Comparison of ENCODE assay signal across 8 mouse cellular contexts in genomic region chr2:93176871-93177667, GRCm38 (mm10). TPM values are rescaled to one million over a fixed set of nuclear protein-coding genes. Genes with fewer than 3 reads are reported as not detected.
DNase-seq lines count a peak whose midpoint lies in the region; ATAC-seq and TF ChIP-seq lines count a peak whose summit lies in the region.

No protein-coding gene starts in this region.

- no peaks in the 10 kb centered on the region for H3K9me3 ChIP-seq in embryonic facial prominence, embryonic 11.5 days (replicated peaks; ENCODE audit: control insufficient read depth, low read length)
- no peaks in the 10 kb centered on the region for H3K9me3 ChIP-seq in limb, embryonic 11.5 days (ENCODE audit: control insufficient read depth, low read length)

- H3K4me3 ChIP-seq in layer of hippocampus, adult 2 months: no peak overlapping the region
- peak overlapping the region; percentile 10; the same call in 1 of the 2 replicates for H3K4me3 ChIP-seq in embryonic facial prominence, embryonic 11.5 days (ENCODE audit: low read depth, low read length)
- no peak overlapping the region; the same call in 1 of the 2 replicates for H3K4me3 ChIP-seq in limb, embryonic 11.5 days (ENCODE audit: low read depth, low read length)
- no peak overlapping the region for H3K4me3 ChIP-seq in olfactory bulb, adult 2 months (ENCODE audit: insufficient read depth, low read depth, low read length)

- no peak for DNase-seq in layer of hippocampus, adult 2 months (ENCODE audit: low spot score in 2 of 2)
- DNase-seq in layer of hippocampus, postnatal 10 days (ENCODE audit: low spot score in 2 of 2): no peak
- DNase-seq in embryonic facial prominence, embryonic 11.5 days (ENCODE audit: low spot score): peak; percentile 77
- DNase-seq in limb, embryonic 11.5 days (ENCODE audit: low spot score): peak; percentile 85
- no peak for DNase-seq in urinary bladder, postnatal 10 days (ENCODE audit: low spot score)
- no peak for DNase-seq in kidney, postnatal 25 days

- peak overlapping the region; percentile 16 for H3K4me2 ChIP-seq in embryonic facial prominence, embryonic 11.5 days (ENCODE audit: low read depth, low read length)
- peak overlapping the region; percentile 40 for H3K4me2 ChIP-seq in limb, embryonic 11.5 days (ENCODE audit: low read depth, severe bottlenecking)

- ATAC-seq in embryonic facial prominence, embryonic 11.5 days (replicated peaks; ENCODE audit: insufficient number of reproducible peaks, low FRiP score, low TSS enrichment, low read depth): 0 out of 2 replicates have a peak, but pooled peaks have one; percentile 29
- ATAC-seq in limb, embryonic 11.5 days (ENCODE audit: insufficient number of reproducible peaks, low FRiP score, low TSS enrichment, low read depth): peak; percentile 56
- ATAC-seq in megakaryocyte, adult 5-6 weeks (ENCODE audit: poor library complexity, severe bottlenecking): no peak

- TF ChIP-seq CTCF in layer of hippocampus, adult 2 months (conservative IDR thresholded peaks at IDR 0.05): no peak
- TF ChIP-seq CTCF in olfactory bulb, adult 2 months (IDR thresholded peaks at IDR 0.05; ENCODE audit: insufficient read depth, low read depth, low read length): no peak

- H3K27ac ChIP-seq in layer of hippocampus, adult 2 months: peak overlapping the region; percentile 43; the same call in 1 of the 2 replicates
- peak overlapping the region; percentile 59; the same call in 1 of the 2 replicates for H3K27ac ChIP-seq in embryonic facial prominence, embryonic 11.5 days (replicated peaks; ENCODE audit: low read depth, low read length)
- H3K27ac ChIP-seq in limb, embryonic 11.5 days (replicated peaks; ENCODE audit: low read depth, low read length): no peak overlapping the region; the same call in 1 of the 2 replicates
- H3K27ac ChIP-seq in olfactory bulb, adult 2 months (ENCODE audit: insufficient read depth, low read depth, low read length): peak overlapping the region; percentile 55; the same call in 1 of the 2 replicates

- H3K36me3 ChIP-seq in embryonic facial prominence, embryonic 11.5 days (replicated peaks; ENCODE audit: control insufficient read depth, insufficient read depth, low read depth, low read length): no peaks in the 10 kb centered on the region
- H3K36me3 ChIP-seq in limb, embryonic 11.5 days (ENCODE audit: control insufficient read depth, insufficient read depth, low read length): no peaks in the 10 kb centered on the region

- no peak for TF ChIP-seq POLR2A in olfactory bulb, adult 2 months (IDR thresholded peaks at IDR 0.05; ENCODE audit: insufficient read depth, low read depth, low read length)

- no peaks in the 10 kb centered on the region; the same call in 1 of the 2 replicates for H3K4me1 ChIP-seq in embryonic facial prominence, embryonic 11.5 days (ENCODE audit: control insufficient read depth, insufficient read depth, low read length)
- H3K4me1 ChIP-seq in limb, embryonic 11.5 days (ENCODE audit: control insufficient read depth, insufficient read depth, low read length): peaks cover 38% of the 10 kb centered on the region
- H3K4me1 ChIP-seq in olfactory bulb, adult 2 months (ENCODE audit: control insufficient read depth, insufficient read depth, low read length): peaks cover 53% of the 10 kb centered on the region

- no peak overlapping the region for H3K9ac ChIP-seq in embryonic facial prominence, embryonic 11.5 days (replicated peaks; ENCODE audit: low read length)
- H3K9ac ChIP-seq in limb, embryonic 11.5 days (ENCODE audit: low read length): no peak overlapping the region

- WGBS in embryonic facial prominence, embryonic 11.5 days: 2% methylated on average over 17 of the region's 17 CpGs
- 3% methylated on average over 17 of the region's 17 CpGs for WGBS in limb, embryonic 11.5 days
- 14% methylated on average over 17 of the region's 17 CpGs for WGBS in olfactory bulb, adult 2 months

- peaks cover 14% of the 10 kb centered on the region for H3K27me3 ChIP-seq in embryonic facial prominence, embryonic 11.5 days (ENCODE audit: control insufficient read depth, insufficient read depth, low read length)
- peaks cover 38% of the 10 kb centered on the region for H3K27me3 ChIP-seq in limb, embryonic 11.5 days (ENCODE audit: control insufficient read depth, insufficient read depth, low read length)

RNA-seq across cellular contexts. Expression of gene Trp53i11, which starts 10.3 kb away (rescaled TPM):
- 10 to 100 TPM; 87.6 to 89.0 TPM for total RNA-seq in layer of hippocampus, adult 2 months (2021)
- 10 to 100 TPM; 50.8 to 51.5 TPM for total RNA-seq in layer of hippocampus, postnatal 10 days (2021)
- polyA plus RNA-seq in embryonic facial prominence, embryonic 11.5 days (2014; fragmentation: Nextera tagmentation; extraction: Ambion mirVana): 53.6 and 69.0 TPM in 2 replicates
- polyA plus RNA-seq in limb, embryonic 11.5 days (2014; fragmentation: Nextera tagmentation; extraction: Ambion mirVana): 32.3 and 41.2 TPM in 2 replicates
- polyA plus RNA-seq in olfactory bulb, adult 2 months (2012; ENCODE audit: insufficient read depth, insufficient read length, low replicate concordance, missing spikeins): 231 TPM in 1 of 2 replicates, not detected in the other
- total RNA-seq in megakaryocyte, adult 5-6 weeks (2015): 2.2 and 4.5 TPM in 2 replicates
- total RNA-seq in megakaryocyte, adult 5-6 weeks (2017): 2.8 TPM in 2 replicates

Comparison
In these comparisons a context has a peak if more than half of its experiments do, and no peak if none do; other contexts are left out.
1. DNase-seq: peak in embryonic facial prominence, embryonic 11.5 days (single experiment) and limb, embryonic 11.5 days (single experiment); none in layer of hippocampus, adult 2 months (0 of 2), layer of hippocampus, postnatal 10 days (0 of 2), urinary bladder, postnatal 10 days (single experiment) and kidney, postnatal 25 days (0 of 2).
2. RNA of gene Trp53i11, which starts 10.3 kb away (total RNA-seq): 87.6 to 89.0 TPM in layer of hippocampus, adult 2 months and 50.8 to 51.5 TPM in layer of hippocampus, postnatal 10 days; 2.2 to 4.5 TPM in megakaryocyte, adult 5-6 weeks; every median in the first group is over 4 times any median in the second.